Comparison of ENCODE assay signal across 12 mouse cellular contexts in the genomic region with DNA sequence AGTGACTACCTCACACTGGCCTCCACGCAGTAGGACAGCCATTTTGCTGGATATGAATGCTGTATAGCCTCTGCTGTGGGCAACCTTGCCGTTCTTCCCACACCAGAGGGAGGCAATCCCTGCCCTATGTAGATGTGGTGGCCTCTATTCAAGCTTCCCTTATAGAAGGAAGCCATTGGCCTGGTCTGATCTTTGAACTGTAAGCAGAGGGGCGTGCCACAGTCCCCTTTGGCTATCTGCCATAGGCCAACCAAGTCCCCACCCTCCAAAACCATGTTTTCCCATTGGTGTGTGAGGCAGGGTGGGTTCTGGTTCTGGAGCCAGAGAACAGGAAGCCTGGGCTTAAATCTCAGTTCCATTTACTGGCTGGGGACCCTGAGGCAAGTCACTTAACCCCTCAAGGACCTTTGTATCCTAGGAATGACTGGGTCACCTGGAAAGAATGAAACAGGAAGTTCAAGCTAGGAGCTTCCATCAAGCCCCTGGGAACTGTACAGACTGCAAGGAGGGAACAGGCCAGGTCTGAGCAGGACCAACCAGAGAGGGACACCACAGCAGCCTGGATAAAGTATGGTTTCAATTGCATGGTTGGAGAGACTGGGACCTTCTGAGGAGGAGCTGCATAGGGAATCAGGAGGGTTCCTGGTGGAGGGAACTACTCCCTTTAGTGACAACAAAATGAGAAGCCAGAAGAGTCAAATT.
DNase-seq lines count a peak whose midpoint lies in the region; ATAC-seq lines count a peak whose summit lies in the region.
"Had no signal": no experiment of that assay in that cellular context is flagged by ENCODE, and none has a peak within 500 bp of the region (broad histone marks: within the 10 kb centered on the region; RNA-seq: fewer than 3 reads in every experiment).

No protein-coding gene starts in this region.

- no peak overlapping the region for H3K9ac ChIP-seq in embryonic facial prominence, embryonic 15.5 days
- H3K9ac ChIP-seq in forebrain, embryonic 13.5 days = no peak overlapping the region
- H3K9ac ChIP-seq in midbrain, embryonic 15.5 days = no peak overlapping the region
- H3K9ac ChIP-seq: forebrain, embryonic 12.5 days; limb, embryonic 13.5 days; midbrain, embryonic 13.5 days had no signal

- WGBS in embryonic facial prominence, embryonic 15.5 days = 80% methylated on average over 3 of the region's 3 CpGs
- 92% methylated on average over 3 of the region's 3 CpGs for WGBS in forebrain, embryonic 13.5 days
- 84% methylated on average over 3 of the region's 3 CpGs for WGBS in midbrain, embryonic 15.5 days

- H3K4me2 ChIP-seq in embryonic facial prominence, embryonic 15.5 days (replicated peaks) = no peak overlapping the region
- H3K4me2 ChIP-seq in forebrain, embryonic 13.5 days = no peak overlapping the region
- H3K4me2 ChIP-seq in midbrain, embryonic 15.5 days = no peak overlapping the region
- H3K4me2 ChIP-seq: forebrain, embryonic 12.5 days; limb, embryonic 13.5 days; midbrain, embryonic 13.5 days had no signal

- peak overlapping the region; percentile 66 for H3K27ac ChIP-seq in embryonic facial prominence, embryonic 15.5 days (replicated peaks)
- no peak overlapping the region for H3K27ac ChIP-seq in forebrain, embryonic 13.5 days
- no peak overlapping the region for H3K27ac ChIP-seq in midbrain, embryonic 15.5 days
- H3K27ac ChIP-seq: forebrain, embryonic 12.5 days; layer of hippocampus, adult 2 months; limb, embryonic 13.5 days; midbrain, embryonic 13.5 days had no signal

- peaks cover 34% of the 10 kb centered on the region for H3K4me1 ChIP-seq in embryonic facial prominence, embryonic 15.5 days
- no peaks in the 10 kb centered on the region for H3K4me1 ChIP-seq in forebrain, embryonic 13.5 days
- H3K4me1 ChIP-seq in midbrain, embryonic 15.5 days = no peaks in the 10 kb centered on the region
- H3K4me1 ChIP-seq: midbrain, embryonic 13.5 days had no signal

- H3K27me3 ChIP-seq in embryonic facial prominence, embryonic 15.5 days = no peaks in the 10 kb centered on the region
- no peaks in the 10 kb centered on the region for H3K27me3 ChIP-seq in forebrain, embryonic 13.5 days
- H3K27me3 ChIP-seq in midbrain, embryonic 15.5 days (replicated peaks) = no peaks in the 10 kb centered on the region
- H3K27me3 ChIP-seq: forebrain, embryonic 12.5 days; limb, embryonic 13.5 days; midbrain, embryonic 13.5 days had no signal

- peak; percentile 40 for DNase-seq in kidney, adult 11 months
- DNase-seq in kidney, adult 18-20 months = no peak
- peak; percentile 40 to 71 for DNase-seq in kidney, postnatal 25 days
- DNase-seq: embryo, embryonic 11 days had no signal

- H3K36me3 ChIP-seq in embryonic facial prominence, embryonic 15.5 days = peaks cover 32% of the 10 kb centered on the region
- H3K36me3 ChIP-seq in forebrain, embryonic 13.5 days (ENCODE audit: poor library complexity, severe bottlenecking) = peaks cover 57% of the 10 kb centered on the region
- H3K36me3 ChIP-seq in midbrain, embryonic 15.5 days (replicated peaks) = peaks cover 10% of the 10 kb centered on the region; the same call in 1 of the 2 replicates

- H3K4me3 ChIP-seq in embryonic facial prominence, embryonic 15.5 days (replicated peaks) = no peak overlapping the region
- H3K4me3 ChIP-seq in forebrain, embryonic 13.5 days = no peak overlapping the region
- H3K4me3 ChIP-seq in midbrain, embryonic 15.5 days = no peak overlapping the region
- H3K4me3 ChIP-seq: forebrain, embryonic 12.5 days; layer of hippocampus, adult 2 months; limb, embryonic 13.5 days; midbrain, embryonic 13.5 days had no signal

- H3K9me3 ChIP-seq in embryonic facial prominence, embryonic 15.5 days (replicated peaks) = no peaks in the 10 kb centered on the region
- no peaks in the 10 kb centered on the region for H3K9me3 ChIP-seq in forebrain, embryonic 13.5 days (replicated peaks)
- H3K9me3 ChIP-seq in midbrain, embryonic 15.5 days = no peaks in the 10 kb centered on the region
- H3K9me3 ChIP-seq: forebrain, embryonic 12.5 days; limb, embryonic 13.5 days; midbrain, embryonic 13.5 days had no signal

- no peak for ATAC-seq in embryonic facial prominence, embryonic 15.5 days (ENCODE audit: insufficient number of reproducible peaks, low FRiP score, low TSS enrichment, low read depth)
- ATAC-seq in megakaryocyte-erythroid progenitor cell, adult 5-6 weeks (replicated peaks; ENCODE audit: low FRiP score, low TSS enrichment, poor library complexity, severe bottlenecking) = peak; percentile 38; the same call in 1 of the 2 replicates
- no peak for ATAC-seq in forebrain, embryonic 13.5 days
- no peak for ATAC-seq in midbrain, embryonic 15.5 days (replicated peaks)
- ATAC-seq: midbrain, embryonic 13.5 days had no signal
